Mouse (Mus musculus) B cell, adult 2 months (primary cell): ENCODE measurements around the gene Cuedc2.

Source experiments
- DNase-seq, 2 experiments: peaks; one replicate each; pipeline ENCODE4 v3.0.0; 2022

Cuedc2 gene

DNA sequence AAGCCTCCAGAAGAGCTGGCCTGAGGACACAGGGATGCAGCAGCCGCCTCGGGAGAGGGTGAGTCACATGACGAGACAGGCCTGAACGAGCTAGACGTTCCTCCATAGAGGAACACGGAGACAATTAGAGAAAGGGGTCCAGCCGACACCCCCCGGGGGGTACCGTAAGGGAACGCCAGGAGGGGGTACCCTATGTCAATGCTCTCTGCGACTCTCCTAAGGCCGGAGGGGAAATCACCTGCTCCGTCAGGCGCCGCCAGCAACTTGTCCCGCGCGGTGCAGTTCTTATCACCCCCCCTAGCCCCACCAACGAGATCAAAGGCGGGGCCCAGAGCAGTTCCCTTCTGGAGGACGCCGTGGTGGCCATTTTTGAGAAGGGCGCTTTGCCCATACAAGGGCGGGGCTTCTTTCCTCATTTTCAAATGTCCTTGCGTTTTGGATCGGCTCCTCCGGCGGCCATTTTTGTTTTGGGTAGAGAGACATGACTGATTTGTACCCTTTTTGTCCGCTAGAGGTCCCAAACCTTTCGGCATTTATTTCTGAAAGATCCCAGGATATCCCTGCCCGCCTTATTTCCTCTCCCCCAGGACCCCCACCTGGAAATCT lies at the start of gene Cuedc2:
Cuedc2 (minus strand) TSS at position 372 of the 606 bp plus-strand sequence.
- peak; percentile 95 to 97 for DNase-seq

DNA sequence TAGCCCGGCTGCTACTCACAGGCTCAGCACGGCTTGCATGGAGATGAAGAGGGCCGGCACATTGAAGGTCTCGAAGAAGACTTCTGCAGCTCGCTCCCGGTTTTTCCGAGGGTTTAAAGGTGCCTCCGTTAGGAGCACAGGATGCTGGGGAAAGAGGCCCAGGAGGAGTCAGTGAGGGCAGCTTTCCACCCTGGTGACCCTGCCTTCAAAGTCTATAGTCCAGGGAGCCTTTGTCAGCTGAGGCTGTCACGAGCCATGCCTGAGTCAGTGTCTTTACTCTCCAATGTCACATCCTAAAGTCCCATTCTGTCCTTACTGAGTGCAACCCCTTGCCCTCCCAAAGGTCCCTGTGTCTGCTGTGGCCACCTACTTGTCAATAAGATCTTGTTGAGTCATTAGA lies 43.8 kb upstream of the Cuedc2 start:
- DNase-seq, result no peak

DNA sequence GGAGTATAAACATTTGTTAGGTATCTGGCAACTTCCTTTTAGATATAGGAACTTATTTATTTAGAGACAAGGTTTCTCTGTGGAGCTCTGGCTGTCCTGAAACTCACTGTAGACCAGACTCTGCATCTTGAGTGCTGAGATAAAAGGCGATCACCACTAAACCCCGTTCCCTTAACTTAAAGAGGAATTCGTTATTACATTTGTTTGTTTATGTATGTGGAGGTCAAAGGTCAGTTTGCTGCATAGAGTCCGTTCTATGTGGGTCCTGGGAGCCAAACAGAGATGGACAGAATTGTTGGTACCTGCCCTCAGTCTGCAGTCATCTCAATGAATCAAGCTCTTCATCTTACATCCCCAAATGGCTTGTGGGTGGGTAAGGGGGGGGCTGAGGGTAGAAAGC lies 37.4 kb upstream of the Cuedc2 start:
- DNase-seq, result no peak

DNA sequence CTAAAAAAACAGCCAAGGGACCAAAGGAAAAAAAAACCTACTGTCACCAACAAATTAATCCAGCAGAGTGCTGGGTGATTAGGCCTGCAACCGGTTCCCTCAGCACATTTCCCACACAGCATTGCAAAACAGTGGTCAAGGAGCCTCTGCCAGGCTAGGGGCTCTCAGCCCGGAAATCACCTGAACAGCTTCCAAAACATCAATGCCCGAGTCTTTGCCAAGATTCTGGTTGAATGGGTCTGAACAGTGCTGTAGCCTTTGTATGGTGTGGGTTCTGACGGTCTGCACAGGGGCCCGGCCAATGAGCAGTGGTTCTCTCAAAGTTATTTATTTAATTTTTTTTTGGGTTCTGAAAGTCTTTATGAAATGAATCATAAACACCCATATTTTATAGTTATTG lies 37.0 kb upstream of the Cuedc2 start:
- no peak for DNase-seq

DNA sequence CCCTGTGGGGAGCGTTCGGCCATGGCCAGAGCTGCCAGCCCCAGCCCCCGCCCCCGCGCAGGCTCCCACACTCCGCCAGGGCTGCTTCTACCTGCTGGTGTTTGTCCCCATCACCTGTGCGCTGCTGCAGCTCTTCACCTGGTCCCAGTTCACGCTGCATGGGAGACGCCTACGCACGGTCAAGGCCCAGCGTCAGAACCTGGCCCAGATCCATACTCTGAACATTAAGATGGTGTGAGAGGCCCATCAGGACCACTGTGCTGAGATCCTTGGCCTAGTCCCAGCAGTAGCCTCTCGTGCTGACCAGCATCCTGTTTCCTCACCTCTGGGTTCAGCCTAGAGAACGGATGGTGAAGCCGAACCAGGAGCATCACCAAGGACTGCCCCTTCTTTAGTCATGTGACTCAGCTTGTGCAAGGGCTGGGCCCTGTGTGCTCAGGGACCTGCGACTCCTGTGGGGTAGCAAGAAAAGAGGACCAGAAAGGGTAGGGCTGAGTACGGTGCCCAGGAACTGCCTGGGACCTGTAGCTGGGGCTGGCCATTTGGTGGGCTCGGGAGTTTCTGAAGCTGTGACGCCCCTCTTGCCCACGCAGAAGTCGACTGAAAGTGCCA lies 36.1 kb upstream of the Cuedc2 start:
- DNase-seq, result no peak

DNA sequence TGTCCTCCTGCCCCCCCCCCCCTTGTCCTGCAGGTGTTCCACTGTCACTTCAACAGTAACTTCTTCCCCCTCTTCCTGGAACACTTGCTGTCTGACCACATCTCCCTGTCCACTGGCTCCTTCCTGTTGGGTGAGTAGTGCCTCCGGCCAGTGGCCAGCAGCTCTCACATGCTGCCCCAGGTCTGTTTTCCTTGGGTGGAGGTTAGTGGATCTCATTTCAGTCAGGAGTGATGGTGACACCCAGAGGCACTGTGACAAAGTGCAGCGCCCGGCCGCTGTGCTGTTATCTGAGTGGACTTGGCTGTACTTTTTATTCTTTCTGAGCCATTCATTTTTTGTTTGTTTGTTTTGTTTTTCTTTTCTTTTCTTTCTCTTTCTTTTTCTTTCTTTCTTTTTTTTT lies 30.7 kb upstream of the Cuedc2 start:
- peak; percentile 48 to 58 for DNase-seq

DNA sequence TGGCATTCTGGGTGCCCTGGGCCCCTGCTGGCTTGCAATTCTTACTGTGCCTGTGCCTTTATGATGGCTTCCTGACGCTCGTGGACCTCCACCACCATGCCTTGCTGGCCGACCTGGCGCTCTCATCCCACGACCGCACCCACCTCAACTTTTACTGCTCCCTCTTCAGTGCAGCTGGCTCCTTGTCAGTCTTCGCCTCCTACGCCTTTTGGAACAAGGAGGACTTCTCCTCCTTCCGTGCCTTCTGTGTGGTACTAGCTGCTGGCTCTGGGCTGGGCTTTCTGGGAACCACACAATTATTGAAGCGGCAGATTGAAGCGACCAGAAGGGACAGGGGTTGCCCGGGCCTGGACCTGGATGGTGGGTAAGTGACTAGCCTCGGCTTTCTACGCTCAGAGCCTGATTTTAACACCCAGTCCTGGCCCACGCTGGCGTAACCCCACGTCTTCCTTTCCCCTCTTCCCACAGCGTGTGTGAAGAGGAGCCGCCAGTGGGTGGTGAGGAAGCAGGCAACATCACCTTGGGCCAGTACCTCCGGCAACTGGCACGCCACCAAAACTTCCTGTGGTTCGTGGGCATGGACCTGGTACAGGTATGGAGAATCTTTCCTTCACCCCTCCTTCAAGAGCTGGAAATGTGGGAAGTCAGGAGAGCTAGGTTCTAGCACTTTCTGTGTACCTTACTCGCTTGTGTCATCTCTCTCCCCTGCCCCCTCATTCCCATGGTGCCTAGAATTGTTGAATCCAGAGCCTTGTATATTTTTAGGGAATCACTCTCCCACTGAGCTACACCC lies 29.5 kb upstream of the Cuedc2 start:
- DNase-seq, result no peak

DNA sequence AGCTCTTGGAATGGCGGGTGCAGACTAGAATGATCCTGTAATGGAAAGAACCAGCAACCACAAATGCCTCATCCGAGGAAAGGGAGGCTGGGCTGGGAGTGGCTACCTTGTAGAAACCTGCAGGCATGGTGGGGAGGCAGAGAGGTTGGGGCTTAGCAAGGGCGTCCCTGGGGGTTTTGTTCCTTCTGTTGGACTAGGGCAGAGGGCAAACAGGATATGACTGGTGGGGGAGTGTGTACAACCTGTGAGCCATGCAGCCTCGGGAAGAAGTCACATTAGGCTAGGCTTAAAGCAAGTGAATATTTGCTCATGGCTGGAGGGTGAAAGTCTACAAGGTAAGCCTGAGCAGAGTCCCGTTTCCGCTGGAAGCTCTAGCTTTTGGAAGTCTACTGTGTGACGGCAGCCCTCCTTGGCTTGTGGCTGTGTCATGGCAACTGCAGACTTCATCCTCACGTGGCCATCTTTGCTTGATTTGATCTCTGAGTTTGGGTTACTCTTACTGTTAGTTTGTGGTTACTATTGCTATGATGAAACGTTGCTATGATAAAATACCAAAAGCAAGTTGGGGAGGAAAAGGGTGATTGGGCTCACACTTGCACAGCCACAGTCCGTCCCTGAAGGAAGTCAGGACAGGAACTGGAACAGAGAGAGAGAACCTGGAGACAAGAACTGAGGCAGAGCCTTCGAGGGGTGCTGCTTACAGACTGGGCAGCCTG lies 24.9 kb upstream of the Cuedc2 start:
- no peak for DNase-seq

DNA sequence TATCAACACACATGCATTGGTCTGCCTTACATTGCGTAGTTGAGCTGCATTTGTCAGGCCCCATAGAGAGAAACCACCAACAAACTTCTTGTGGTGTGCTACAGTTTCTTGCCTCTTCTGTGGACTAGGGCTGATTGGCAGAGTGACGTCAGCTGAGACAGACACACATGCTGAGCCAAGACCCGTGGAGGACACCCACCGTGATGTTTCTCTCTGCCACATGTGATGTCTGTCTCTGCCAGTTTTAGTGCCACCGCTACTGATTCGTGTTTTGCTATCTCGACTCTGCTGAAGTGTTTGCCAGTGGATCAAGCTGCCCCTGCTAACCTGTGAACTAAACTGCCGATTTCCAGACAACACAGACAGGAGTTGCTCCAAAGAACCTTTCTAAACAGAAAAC lies 23.6 kb upstream of the Cuedc2 start:
- no peak for DNase-seq

DNA sequence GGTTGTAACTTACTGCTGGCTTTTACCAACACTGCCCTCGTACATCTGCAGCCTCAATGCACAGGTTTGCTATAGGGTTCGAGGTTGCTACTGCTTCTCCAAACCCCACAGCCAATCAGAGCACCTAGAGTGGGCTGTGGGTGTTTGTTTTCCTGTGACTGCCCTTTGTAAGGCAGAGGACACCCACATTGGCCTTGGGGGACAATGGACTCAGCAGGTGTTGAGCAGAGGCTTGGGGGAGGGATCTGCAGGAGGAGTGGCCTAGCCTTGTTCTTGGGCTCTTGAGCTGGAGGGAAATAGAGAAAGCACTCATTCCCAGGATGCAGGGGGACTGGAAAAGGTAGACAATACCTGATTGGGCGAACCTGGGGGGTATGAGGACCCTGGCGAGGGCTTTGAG lies 19.9 kb upstream of the Cuedc2 start:
- DNase-seq, result no peak

DNA sequence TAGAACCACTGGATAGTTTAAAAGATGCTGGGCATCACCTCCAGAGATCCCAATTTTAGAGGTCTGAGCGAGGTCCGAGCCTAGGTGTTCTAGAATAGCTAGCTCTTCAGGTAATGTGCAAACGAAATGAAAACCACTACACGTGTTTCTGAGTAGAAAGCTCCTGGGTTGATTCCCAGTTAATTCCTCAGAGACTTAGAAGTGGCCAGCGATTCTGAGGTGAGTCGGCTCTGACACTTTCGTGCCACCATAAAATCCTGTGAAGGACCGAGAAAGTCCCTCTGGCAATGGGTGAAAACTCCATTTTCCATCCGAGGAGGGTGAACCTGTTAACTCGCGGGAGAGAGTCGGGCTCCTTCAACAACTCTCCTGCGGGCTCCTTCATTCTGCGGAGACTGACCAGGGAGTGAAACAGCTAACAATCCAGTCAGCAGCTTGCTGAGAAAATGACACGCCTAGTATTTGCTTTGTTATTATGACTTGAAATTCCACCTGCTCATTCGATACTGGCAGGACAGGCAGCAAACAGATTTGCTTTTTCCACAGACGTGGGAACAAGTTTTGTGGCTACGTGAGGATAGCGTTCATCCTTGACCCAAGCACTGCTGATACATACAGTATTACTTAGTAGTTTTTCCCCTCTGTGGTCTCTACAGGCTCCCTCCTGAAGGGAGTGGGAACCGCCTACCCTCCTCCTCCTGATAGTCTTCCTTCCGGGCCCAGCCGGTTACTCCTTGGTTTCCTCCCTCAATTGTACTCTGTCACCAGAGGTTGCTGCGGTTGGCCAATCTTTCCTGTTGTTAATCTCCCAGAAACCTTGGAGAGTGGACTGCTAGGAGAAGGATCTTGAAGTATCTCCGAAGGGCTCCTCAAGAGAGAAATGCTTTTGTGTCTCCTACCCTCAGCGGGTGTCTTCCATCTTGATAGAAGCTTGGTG lies 19.1 kb upstream of the Cuedc2 start:
- peak in 1 of 2 experiments; percentile 4 for DNase-seq

DNA sequence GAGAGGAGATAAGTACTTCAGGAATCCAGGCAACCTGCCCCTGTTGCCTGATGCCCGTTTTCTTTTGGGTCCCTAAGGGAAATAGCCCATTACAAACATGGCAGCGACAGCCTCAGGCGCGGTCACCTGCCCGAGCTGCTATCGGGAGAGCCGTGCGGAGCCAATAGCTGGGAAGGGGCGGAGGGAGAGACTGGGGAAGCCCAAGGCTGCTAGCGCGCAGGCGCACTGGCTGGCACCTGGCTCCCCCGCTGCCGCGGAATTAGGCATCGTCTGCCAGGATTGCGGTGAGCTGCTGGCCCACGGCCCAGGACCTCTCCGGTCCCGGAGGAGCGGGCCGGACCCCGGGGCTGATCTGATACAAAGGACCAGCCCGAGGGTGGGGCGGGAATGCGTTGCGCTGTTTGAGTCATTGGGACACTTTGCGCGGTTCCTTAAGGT lies 18.2 kb upstream of the Cuedc2 start:
- DNase-seq, result peak; percentile 63 to 66

DNA sequence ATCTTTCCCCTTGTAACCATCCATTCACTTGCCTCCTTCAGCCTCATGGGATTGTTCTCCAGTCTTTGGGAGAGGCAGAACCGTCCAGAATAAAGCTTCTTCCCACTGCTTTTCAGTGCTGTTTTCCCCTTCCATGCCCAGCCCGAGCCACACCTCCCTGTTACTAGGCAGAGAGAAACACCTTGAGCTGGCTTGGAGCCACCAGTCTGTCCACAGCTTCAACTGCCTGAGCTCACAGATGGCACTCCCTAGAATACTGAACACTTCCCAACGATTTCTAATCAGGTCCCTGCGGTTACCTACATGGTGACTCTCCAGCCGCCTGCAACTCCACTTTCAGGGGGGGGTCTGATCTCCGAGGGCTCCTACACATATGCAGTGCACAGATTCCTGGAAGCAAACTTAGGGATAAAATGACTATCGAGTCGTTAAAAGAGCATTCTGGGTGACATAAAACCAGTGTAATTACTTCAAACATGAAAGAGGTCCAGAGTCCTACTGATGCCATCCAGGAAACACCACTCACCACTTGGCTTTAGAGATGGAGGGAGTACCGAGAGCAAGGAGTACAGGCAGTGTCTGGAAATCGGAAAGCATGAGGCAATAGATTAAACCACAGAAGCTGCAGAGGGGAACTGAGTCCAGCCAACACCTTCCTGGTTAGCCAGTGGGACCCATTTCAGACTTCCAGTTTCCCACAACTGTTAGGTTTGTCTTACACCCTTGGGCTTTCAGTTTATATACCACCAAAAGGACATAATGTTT lies 11.8 kb upstream of the Cuedc2 start, which contains the start of gene 2310034G01Rik:
2310034G01Rik (minus strand) TSS at position 135 of the 765 bp plus-strand sequence.
- DNase-seq, result no peak

DNA sequence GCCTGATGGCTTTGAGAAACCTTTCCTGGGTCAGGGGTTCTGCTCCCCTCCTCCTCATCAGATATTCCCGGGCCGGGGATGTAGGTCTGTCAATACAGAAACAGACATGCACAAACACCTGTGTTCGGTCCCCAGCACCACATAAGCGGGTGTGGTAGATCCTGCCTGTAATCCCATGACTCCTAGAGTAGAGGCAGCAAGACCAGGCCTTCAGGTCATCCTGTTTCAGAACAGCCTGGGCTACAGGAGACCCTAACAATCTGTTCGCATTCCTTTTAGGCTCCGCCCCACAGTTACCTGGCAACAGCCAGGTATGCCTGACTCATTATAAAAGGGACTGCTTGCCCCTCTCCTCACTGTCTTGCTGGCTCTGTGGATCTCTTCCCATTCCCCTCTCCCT lies 11.0 kb upstream of the Cuedc2 start:
- DNase-seq, result no peak

DNA sequence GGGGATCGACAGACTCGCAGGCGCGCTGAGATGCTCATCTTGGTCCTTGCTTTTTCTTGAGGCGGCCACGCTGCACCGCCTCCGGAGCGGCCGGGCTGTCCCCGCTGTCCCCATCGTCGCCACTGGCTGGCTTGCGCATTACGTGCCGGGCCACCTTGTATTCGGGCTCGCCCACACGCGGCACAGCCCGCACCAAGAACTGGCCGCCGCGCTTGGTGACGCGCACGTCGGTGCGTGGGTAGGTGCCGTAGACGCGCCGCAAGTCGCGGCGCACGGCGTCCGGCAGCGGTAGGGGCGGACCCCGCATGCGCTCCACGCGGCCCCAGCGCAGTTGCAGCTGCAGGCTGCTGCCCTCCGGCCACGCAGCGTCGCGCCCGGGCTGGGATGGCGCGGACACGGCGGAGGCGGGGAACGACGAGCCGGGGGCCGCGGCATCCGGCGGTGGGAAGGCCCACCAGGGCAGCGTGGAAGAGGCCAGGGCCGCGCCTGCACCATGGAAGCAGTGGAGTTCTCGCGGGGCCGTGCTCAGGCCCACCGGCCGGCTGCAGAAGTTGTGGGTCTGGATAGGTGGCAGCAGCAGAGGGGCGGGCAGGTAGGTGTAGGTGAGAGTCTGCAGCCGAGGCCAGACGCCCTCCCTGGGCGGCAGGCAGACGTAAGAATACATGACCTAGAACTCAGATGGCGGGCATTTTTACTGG lies 10.4 kb upstream of the Cuedc2 start:
- DNase-seq, result peak; percentile 57 to 64

DNA sequence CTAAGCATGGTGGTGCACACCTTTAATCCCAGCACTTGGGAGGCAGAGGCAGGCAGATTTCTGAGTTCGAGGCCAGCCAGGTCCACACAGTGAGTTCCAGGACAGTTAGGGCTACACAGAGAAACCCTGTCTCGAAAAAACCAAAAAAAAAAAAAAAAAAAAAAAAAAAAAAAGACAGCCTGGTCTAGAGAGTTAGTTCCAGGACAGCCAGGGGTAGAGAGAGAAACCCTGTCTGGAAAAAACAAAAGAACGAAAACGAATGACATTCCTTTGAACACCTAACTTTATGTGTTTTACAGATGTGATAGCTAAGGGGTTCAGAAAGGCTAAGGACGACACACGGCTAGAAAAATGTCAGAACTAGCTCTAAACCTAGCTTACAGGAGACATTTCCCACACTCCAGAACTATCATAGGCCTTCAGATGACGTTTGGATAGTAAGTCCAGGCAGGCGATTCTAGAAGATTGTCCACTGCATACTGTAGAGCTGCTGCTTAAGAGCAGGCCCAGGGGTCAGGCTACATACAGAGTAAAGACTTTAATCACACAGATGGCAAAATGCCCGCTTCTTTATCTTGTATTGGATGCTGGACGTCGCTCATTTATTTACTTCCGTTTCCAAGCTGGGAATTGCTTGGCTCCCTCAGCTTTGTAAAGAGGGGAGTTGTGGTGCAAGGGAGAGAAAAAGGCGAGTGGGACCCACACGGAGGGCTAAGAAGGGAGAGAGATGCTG lies 9.6 kb upstream of the Cuedc2 start:
- no peak for DNase-seq

DNA sequence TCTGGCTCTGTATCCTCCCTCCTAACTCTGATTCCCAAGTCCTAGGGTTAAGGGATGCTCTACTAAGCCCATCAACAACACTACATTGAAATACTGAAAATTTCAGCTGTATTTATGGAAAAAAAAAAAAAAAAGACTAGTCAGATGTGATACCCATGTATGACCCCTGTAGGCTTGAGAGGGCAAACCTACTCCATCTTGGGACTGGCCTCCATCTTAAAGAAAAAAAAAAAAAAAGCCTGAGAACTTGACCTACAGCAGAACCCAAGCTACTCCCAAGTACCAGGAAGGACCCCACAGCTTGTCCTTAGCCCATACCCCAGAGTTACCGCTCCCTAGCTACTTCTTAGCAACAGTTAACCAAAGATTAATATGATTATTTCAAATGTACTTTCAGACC lies 8.6 kb upstream of the Cuedc2 start:
- no peak for DNase-seq

DNA sequence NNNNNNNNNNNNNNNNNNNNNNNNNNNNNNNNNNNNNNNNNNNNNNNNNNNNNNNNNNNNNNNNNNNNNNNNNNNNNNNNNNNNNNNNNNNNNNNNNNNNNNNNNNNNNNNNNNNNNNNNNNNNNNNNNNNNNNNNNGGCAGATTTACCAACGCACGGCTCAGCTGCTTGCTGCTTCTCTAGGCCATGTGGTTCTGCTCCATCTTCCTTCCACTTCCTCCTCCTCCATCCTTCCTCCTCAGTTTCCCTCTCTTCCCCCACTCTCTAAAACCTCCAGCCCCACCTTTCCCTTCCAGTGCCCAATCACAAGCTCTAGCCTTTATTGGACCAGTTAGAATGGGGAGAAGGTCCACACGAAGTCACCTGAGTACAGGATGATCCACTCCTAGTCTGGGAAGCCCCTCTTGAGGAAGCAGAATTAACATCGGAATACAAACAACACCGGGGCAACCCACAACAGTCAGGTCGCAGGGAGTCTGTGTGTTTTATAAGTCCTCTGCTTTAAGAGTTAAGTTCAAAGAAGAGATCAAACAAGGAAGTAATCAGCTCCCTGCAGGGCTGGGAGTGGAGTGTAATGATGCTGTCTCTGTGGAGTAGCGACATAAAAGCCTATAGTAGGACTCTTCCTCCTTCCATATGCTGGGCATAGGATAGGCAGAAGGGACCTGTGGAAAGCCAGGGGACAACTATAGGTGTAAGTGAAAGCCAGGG lies 6.4 kb upstream of the Cuedc2 start:
- DNase-seq, result no peak

DNA sequence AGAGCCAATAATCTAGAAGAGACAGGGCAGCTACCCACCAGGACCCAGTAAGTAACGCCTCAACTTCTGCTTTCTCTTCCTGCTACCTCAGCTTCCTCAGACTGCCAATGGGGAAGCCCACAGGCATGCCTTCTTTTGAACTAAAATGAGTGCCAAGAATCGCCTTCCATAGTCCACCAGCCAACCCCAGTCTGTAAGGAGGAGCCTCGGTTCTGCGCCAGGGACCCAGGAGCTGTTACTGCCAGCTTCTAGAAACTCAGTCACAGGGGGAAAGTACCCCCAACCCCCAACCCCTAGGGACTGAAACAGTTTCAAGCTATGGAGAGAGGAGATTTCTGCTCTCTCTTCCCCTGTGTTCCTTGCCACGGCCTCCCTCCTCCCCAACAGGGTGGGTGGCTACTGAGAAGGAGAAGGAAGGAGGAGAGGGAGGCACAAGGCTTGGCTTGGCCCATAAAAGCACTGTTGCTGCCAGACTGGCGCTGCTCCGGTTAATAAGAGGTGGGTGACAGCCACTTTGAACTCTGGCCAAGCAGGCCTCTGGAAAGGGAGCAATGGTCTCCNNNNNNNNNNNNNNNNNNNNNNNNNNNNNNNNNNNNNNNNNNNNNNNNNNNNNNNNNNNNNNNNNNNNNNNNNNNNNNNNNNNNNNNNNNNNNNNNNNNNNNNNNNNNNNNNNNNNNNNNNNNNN lies 927 bp upstream of the Cuedc2 start:
- DNase-seq, result peak; percentile 64 to 70
